Comparison of ENCODE assay signal across 8 mouse cellular contexts in the genomic region with DNA sequence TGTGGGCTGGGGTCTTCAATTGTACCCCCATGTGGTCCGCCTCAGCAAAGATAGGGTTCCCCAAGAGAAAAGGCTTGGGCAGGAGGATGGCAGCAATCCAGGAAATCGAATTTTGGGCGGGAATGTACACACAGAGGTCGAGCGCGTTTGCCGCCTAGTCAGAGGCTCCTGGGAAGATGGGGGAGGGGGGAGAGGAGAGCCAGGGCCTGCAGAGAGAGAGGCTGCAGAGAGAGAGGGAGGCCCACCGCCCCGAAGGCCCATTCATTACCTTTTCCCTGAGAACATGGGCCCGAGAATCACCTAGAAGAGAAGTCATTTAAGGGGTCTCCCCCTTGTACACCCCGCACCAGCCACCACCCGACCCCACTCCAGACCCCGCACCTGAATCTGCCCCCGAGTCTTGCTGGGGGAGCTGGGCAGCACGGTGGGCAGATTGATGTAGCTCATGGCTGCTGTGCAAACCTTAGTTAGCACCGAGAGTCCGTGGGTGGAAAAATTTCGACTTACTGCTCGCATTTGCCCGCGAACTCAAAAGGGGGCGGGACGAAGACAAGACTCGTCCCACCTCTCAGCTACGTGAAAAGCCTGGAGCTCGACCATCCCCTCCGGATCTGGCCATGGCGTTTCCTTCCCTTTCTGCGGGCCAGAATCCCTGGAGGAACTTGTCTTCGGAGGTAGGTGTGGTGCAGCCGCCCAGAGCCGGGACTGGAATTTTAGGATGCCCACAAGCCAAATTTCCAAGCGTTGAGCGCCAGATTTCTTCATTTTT. TPM values are rescaled to one million over a fixed set of nuclear protein-coding genes. Genes with fewer than 3 reads are reported as not detected.
DNase-seq lines count a peak whose midpoint lies in the region; ATAC-seq lines count a peak whose summit lies in the region.

A gene (plus strand): TSS at position 592 of the 769 bp plus-strand sequence.
A gene (minus strand): TSS at position 760 of the 769 bp plus-strand sequence.

- under 1% methylated on average over 34 of the region's 34 CpGs for WGBS in embryonic facial prominence, embryonic 15.5 days
- WGBS in heart, embryonic 13.5 days: under 1% methylated on average over 34 of the region's 34 CpGs
- under 1% methylated on average over 34 of the region's 34 CpGs for WGBS in kidney, embryonic 15.5 days

- H3K9ac ChIP-seq in embryonic facial prominence, embryonic 15.5 days: peak within 1 kb of the TSS; percentile 43
- peak within 1 kb of the TSS; percentile 89 for H3K9ac ChIP-seq in heart, embryonic 13.5 days
- peak within 1 kb of the TSS; percentile 81 for H3K9ac ChIP-seq in kidney, embryonic 15.5 days

- peaks cover 19% of the 10 kb centered on the region; the same call in 1 of the 2 replicates for H3K36me3 ChIP-seq in embryonic facial prominence, embryonic 15.5 days
- H3K36me3 ChIP-seq in heart, embryonic 13.5 days: peaks cover 32% of the 10 kb centered on the region
- peaks cover 30% of the 10 kb centered on the region for H3K36me3 ChIP-seq in kidney, embryonic 15.5 days

- DNase-seq in A20 (ENCODE audit: low read depth, low spot score) (peak; percentile 92), ZHBTc4 (ENCODE audit: low read depth, low spot score) (peak; percentile 96)
- DNase-seq in lung, postnatal 14 days: peak; percentile 73
- peak; percentile 79 to 80 for DNase-seq in right cerebral cortex, postnatal 10 days (ENCODE audit: low spot score in 2 of 2)
- peak; percentile 90 for DNase-seq in yolk sac, embryonic 10.5 days (ENCODE audit: low spot score)

- no peaks in the 10 kb centered on the region for H3K9me3 ChIP-seq in embryonic facial prominence, embryonic 15.5 days (replicated peaks)
- no peaks in the 10 kb centered on the region for H3K9me3 ChIP-seq in heart, embryonic 13.5 days
- no peaks in the 10 kb centered on the region for H3K9me3 ChIP-seq in kidney, embryonic 15.5 days (replicated peaks)

- peak within 1 kb of the TSS; percentile 92 for H3K4me2 ChIP-seq in embryonic facial prominence, embryonic 15.5 days (replicated peaks)
- peak within 1 kb of the TSS; percentile 81 for H3K4me2 ChIP-seq in heart, embryonic 13.5 days
- peak within 1 kb of the TSS; percentile 94 for H3K4me2 ChIP-seq in kidney, embryonic 15.5 days

- H3K4me3 ChIP-seq in embryonic facial prominence, embryonic 15.5 days (replicated peaks): peak within 1 kb of the TSS; percentile 60
- peak within 1 kb of the TSS; percentile 65 for H3K4me3 ChIP-seq in heart, embryonic 13.5 days
- H3K4me3 ChIP-seq in kidney, embryonic 15.5 days (replicated peaks): peak within 1 kb of the TSS; percentile 69

- no peaks in the 10 kb centered on the region for H3K27me3 ChIP-seq in embryonic facial prominence, embryonic 15.5 days
- H3K27me3 ChIP-seq in heart, embryonic 13.5 days (replicated peaks): no peaks in the 10 kb centered on the region
- no peaks in the 10 kb centered on the region for H3K27me3 ChIP-seq in kidney, embryonic 15.5 days

- ATAC-seq in embryonic facial prominence, embryonic 15.5 days (ENCODE audit: insufficient number of reproducible peaks, low FRiP score, low TSS enrichment, low read depth): peak; percentile 43; the same call in 1 of the 2 replicates
- no peak for ATAC-seq in heart, embryonic 13.5 days (ENCODE audit: extremely low read depth, insufficient number of reproducible peaks, low FRiP score, low TSS enrichment)
- ATAC-seq in kidney, embryonic 15.5 days (replicated peaks; ENCODE audit: low FRiP score): peak; percentile 71

- peak within 1 kb of the TSS; percentile 95 for H3K27ac ChIP-seq in embryonic facial prominence, embryonic 15.5 days (replicated peaks)
- H3K27ac ChIP-seq in heart, embryonic 13.5 days (replicated peaks): peak within 1 kb of the TSS; percentile 98
- peak within 1 kb of the TSS; percentile 93 for H3K27ac ChIP-seq in kidney, embryonic 15.5 days

- H3K4me1 ChIP-seq in embryonic facial prominence, embryonic 15.5 days: peaks cover 80% of the 10 kb centered on the region
- H3K4me1 ChIP-seq in heart, embryonic 13.5 days: peaks cover 81% of the 10 kb centered on the region
- H3K4me1 ChIP-seq in kidney, embryonic 15.5 days: peaks cover 85% of the 10 kb centered on the region

RNA-seq across cellular contexts. Expression of the first gene that starts in this region (rescaled TPM):
- polyA plus RNA-seq in embryonic facial prominence, embryonic 15.5 days (2015; fragmentation: Nextera tagmentation; extraction: Ambion mirVana): 5.3 and 5.8 TPM in 2 replicates
- 12.6 and 12.7 TPM in 2 replicates for polyA plus RNA-seq in heart, embryonic 13.5 days (2015; fragmentation: Nextera tagmentation; extraction: Ambion mirVana)
- 3.9 and 6.7 TPM in 2 replicates for polyA plus RNA-seq in kidney, embryonic 15.5 days (2015; fragmentation: Nextera tagmentation; extraction: Ambion mirVana)

RNA-seq across cellular contexts. Expression of the second gene that starts in this region (rescaled TPM):
- 115 and 124 TPM in 2 replicates for polyA plus RNA-seq in embryonic facial prominence, embryonic 15.5 days (2015; fragmentation: Nextera tagmentation; extraction: Ambion mirVana)
- 97.6 and 109 TPM in 2 replicates for polyA plus RNA-seq in heart, embryonic 13.5 days (2015; fragmentation: Nextera tagmentation; extraction: Ambion mirVana)
- 127 and 128 TPM in 2 replicates for polyA plus RNA-seq in kidney, embryonic 15.5 days (2015; fragmentation: Nextera tagmentation; extraction: Ambion mirVana)
